Mouse (Mus musculus) lung, embryonic 14.5 days (tissue): Measurements from ENCODE around the gene Chd3. TPM values are rescaled to one million over a fixed set of nuclear protein-coding genes. Genes with fewer than 3 reads are reported as not detected.

Experiments
- ATAC-seq: fragments of 200-750 bp; cut with Nextera tagmentation; 2 replicates; pipeline ENCODE4 v1.8.0; 2017; ENCODE audit warnings: mild to moderate bottlenecking, moderate TSS enrichment, moderate library complexity; ENCODE audit not compliant: insufficient read depth
- DNase-seq: peaks from one replicate; pipeline ENCODE4 v3.0.0-alpha.2; 2015
- H3K27ac ChIP-seq: fragments of 300-500 bp; sonication (generic); 2 replicates; pipeline ENCODE4 v1.5.1; 2014; ENCODE audit warnings: low read depth, mild to moderate bottlenecking, moderate library complexity
- H3K27me3 ChIP-seq: fragments of 300-500 bp; sonication (generic); 2 replicates; pipeline ENCODE4 v1.6.1; 2014; ENCODE audit warnings: low read length, control low read depth; ENCODE audit not compliant: insufficient read depth
- H3K36me3 ChIP-seq: fragments of 300-500 bp; sonication (generic); 2 replicates; pipeline ENCODE4 v1.6.1; 2014; ENCODE audit warnings: control low read depth; ENCODE audit not compliant: insufficient read depth
- H3K4me1 ChIP-seq: fragments of 300-500 bp; sonication (generic); 2 replicates; pipeline ENCODE4 v1.6.1; 2014; ENCODE audit warnings: antibody characterized with exemption, control low read depth; ENCODE audit not compliant: insufficient read depth
- H3K4me2 ChIP-seq: fragments of 300-500 bp; sonication (generic); 2 replicates; pipeline ENCODE4 v1.6.1; 2014; ENCODE audit warnings: mild to moderate bottlenecking
- H3K4me3 ChIP-seq: fragments of 300-500 bp; sonication (generic); 2 replicates; pipeline ENCODE4 v1.5.1; 2014; ENCODE audit warnings: low read depth, low read length
- H3K9ac ChIP-seq: fragments of 300-500 bp; sonication (generic); 2 replicates; pipeline ENCODE4 v1.6.1; 2014
- H3K9me3 ChIP-seq: fragments of 300-500 bp; sonication (generic); 2 replicates; pipeline ENCODE4 v1.6.1; 2016; ENCODE audit warnings: low read depth, low read length, control low read depth
- CTCF ChIP-seq: IDR thresholded peaks from 2 replicates; pipeline ENCODE4 v1.5.1; 2016; ENCODE audit warnings: antibody characterized with exemption, low read depth
- WGBS: fragments of 180-500 bp; shearing (Covaris S2); extraction: QIAGEN DNeasy Blood & Tissue Kit; methylation state at CpG from one replicate; pipeline ENCODE4 v1.1.7; 2014; 5-methylcytosine and 5-hydroxymethylcytosine counted together
- polyA plus RNA-seq: library from polyadenylated mRNA; unstranded; fragments of >200 nt; fragmentation: Nextera tagmentation; extraction: Ambion mirVana; gene quantifications from 2 replicates; pipeline ENCODE4 v1.2.1, GENCODE M21; 2014

Gene Chd3
- polyA plus RNA-seq, 1 experiment from 2014 or later: 59.9 TPM

GRCm38 (mm10) chr11:69368356-69369214, 621 bp downstream of the Chd3 start:
- DNase-seq (peak; percentile 72), ATAC-seq (no peak)
- no peaks in the 10 kb centered on the region for H3K27me3 ChIP-seq
- peak overlapping the region; percentile 99 for H3K9ac ChIP-seq
- no peak for TF ChIP-seq CTCF
- no peaks in the 10 kb centered on the region for H3K9me3 ChIP-seq
- peaks cover 42% of the 10 kb centered on the region for H3K4me1 ChIP-seq
- peak overlapping the region; percentile 97 for H3K4me2 ChIP-seq
- under 1% methylated on average over 74 of the region's 106 CpGs for WGBS
- peak overlapping the region; percentile 100 for H3K27ac ChIP-seq
- H3K4me3 ChIP-seq: peak overlapping the region; percentile 95
- H3K36me3 ChIP-seq: peaks cover 17% of the 10 kb centered on the region

GRCm38 (mm10) chr11:69367616-69368355, 1.4 kb downstream of the Chd3 start:
- H3K27me3 ChIP-seq: no peaks in the 10 kb centered on the region
- ATAC-seq: 0 out of 2 replicates have a peak, but pooled peaks have one; percentile 4
- TF ChIP-seq CTCF: 0 out of 2 replicates have a peak, but pooled peaks have one; percentile 4
- peak overlapping the region; percentile 100 for H3K27ac ChIP-seq
- H3K4me3 ChIP-seq: peak overlapping the region; percentile 95
- H3K36me3 ChIP-seq: peaks cover 18% of the 10 kb centered on the region
- 1% methylated on average over 22 of the region's 22 CpGs for WGBS
- peak; percentile 65 for DNase-seq
- H3K4me1 ChIP-seq: peaks cover 42% of the 10 kb centered on the region
- peak overlapping the region; percentile 99 for H3K9ac ChIP-seq
- H3K4me2 ChIP-seq: peak overlapping the region; percentile 97
- H3K9me3 ChIP-seq: no peaks in the 10 kb centered on the region

- no peaks in the 10 kb centered on the region for H3K27me3 ChIP-seq
- DNase-seq (peak; percentile 50), ATAC-seq (no peak)
- peak overlapping the region; percentile 95 for H3K4me3 ChIP-seq
- H3K9ac ChIP-seq: peak overlapping the region; percentile 99
- H3K9me3 ChIP-seq: no peaks in the 10 kb centered on the region
- peak overlapping the region; percentile 100 for H3K27ac ChIP-seq
- peaks cover 21% of the 10 kb centered on the region for H3K36me3 ChIP-seq
- WGBS: under 1% methylated on average over 22 of the region's 22 CpGs
- H3K4me1 ChIP-seq: peaks cover 34% of the 10 kb centered on the region
- no peak for TF ChIP-seq CTCF
- H3K4me2 ChIP-seq: peak overlapping the region; percentile 97
Measured at GRCm38 (mm10) chr11:69366855-69367615, 2.2 kb downstream of the Chd3 start.

- ATAC-seq (peak; percentile 60), DNase-seq (peak; percentile 99)
- no peaks in the 10 kb centered on the region for H3K9me3 ChIP-seq
- peak overlapping the region; percentile 60 for H3K9ac ChIP-seq
- H3K4me1 ChIP-seq: peaks cover 27% of the 10 kb centered on the region
- peak overlapping the region; percentile 95 for H3K4me3 ChIP-seq
- 1% methylated on average over 26 of the region's 26 CpGs for WGBS
- peaks cover 29% of the 10 kb centered on the region for H3K36me3 ChIP-seq
- peak overlapping the region; percentile 100 for H3K27ac ChIP-seq
- peak overlapping the region; percentile 97 for H3K4me2 ChIP-seq
- H3K27me3 ChIP-seq: no peaks in the 10 kb centered on the region
- TF ChIP-seq CTCF: peak; percentile 35
Measured at GRCm38 (mm10) chr11:69366157-69366854, 2.9 kb downstream of the Chd3 start.

GRCm38 (mm10) chr11:69365722-69366121, 3.5 kb downstream of the Chd3 start:
- peaks cover 27% of the 10 kb centered on the region for H3K4me1 ChIP-seq
- peak overlapping the region; percentile 60 for H3K9ac ChIP-seq
- peak overlapping the region; percentile 100 for H3K27ac ChIP-seq
- H3K4me3 ChIP-seq: peak overlapping the region; percentile 95
- peak overlapping the region; percentile 97 for H3K4me2 ChIP-seq
- no peaks in the 10 kb centered on the region for H3K27me3 ChIP-seq
- 15% methylated on average over 6 of the region's 6 CpGs for WGBS
- DNase-seq: peak; percentile 63
- no peak for TF ChIP-seq CTCF
- ATAC-seq: peak; percentile 11; the same call in 1 of the 2 replicates
- peaks cover 34% of the 10 kb centered on the region for H3K36me3 ChIP-seq
- H3K9me3 ChIP-seq: no peaks in the 10 kb centered on the region

- DNase-seq: peak; percentile 96
- Histone ChIP-seq H3K4me3 (peak overlapping the region; percentile 95), H3K4me2 (peak overlapping the region; percentile 97), H3K4me1 (peaks cover 27% of the 10 kb centered on the region), H3K9ac (no peak overlapping the region), H3K36me3 (peaks cover 43% of the 10 kb centered on the region), H3K27ac (peak overlapping the region; percentile 100), H3K9me3 (no peaks in the 10 kb centered on the region), H3K27me3 (no peaks in the 10 kb centered on the region)
- TF ChIP-seq CTCF: no peak
- peak; percentile 76 for ATAC-seq
- WGBS: 2% methylated on average over 6 of the region's 6 CpGs
Measured at GRCm38 (mm10) chr11:69364910-69365309, 4.3 kb downstream of the Chd3 start.
